Mouse (Mus musculus) kidney, postnatal 0 days (tissue): ENCODE measurements at regions not wholly inside any gene's neighbourhood (a gene's known extent, or its start where the extent isn't known, plus 50 kb on each side); places are given as distances from the start of the nearest gene placed in this dataset.
A peak's percentile ranks its signal among the peaks of the same experiment; 100 is the strongest.

Experiments used
- ATAC-seq: fragments of 200-750 bp; cut with Nextera tagmentation; replicated peaks from 2 replicates; pipeline ENCODE4 v1.8.0; 2017; ENCODE audit warnings: low read depth, moderate number of reproducible peaks, moderate TSS enrichment, moderate library complexity; ENCODE audit not compliant: low FRiP score
- DNase-seq: peaks from one replicate; pipeline ENCODE4 v3.0.0-alpha.2; 2016; ENCODE audit warnings: low spot score
- H3K27ac ChIP-seq: fragments of 300-500 bp; sonication (generic); 2 replicates; pipeline ENCODE4 v1.5.1; 2014; ENCODE audit warnings: mild to moderate bottlenecking
- H3K27me3 ChIP-seq: fragments of 300-500 bp; sonication (generic); 2 replicates; pipeline ENCODE4 v1.6.1; 2014; ENCODE audit warnings: low read length, mixed read lengths; ENCODE audit not compliant: insufficient read depth
- H3K36me3 ChIP-seq: fragments of 300-500 bp; sonication (generic); 2 replicates; pipeline ENCODE4 v1.6.1; 2014; ENCODE audit warnings: low read length, mixed read lengths; ENCODE audit not compliant: insufficient read depth
- H3K4me1 ChIP-seq: fragments of 300-500 bp; sonication (generic); replicated peaks from 2 replicates; pipeline ENCODE4 v1.6.1; 2014; ENCODE audit warnings: antibody characterized with exemption, low read length, mixed read lengths; ENCODE audit not compliant: insufficient read depth
- H3K4me2 ChIP-seq: fragments of 300-500 bp; sonication (generic); 2 replicates; pipeline ENCODE4 v1.6.1; 2014; ENCODE audit warnings: mild to moderate bottlenecking, low read length, moderate library complexity, mixed read lengths
- H3K4me3 ChIP-seq: fragments of 300-500 bp; sonication (generic); replicated peaks from 2 replicates; pipeline ENCODE4 v1.5.1; 2014; ENCODE audit warnings: low read depth, low read length
- H3K9ac ChIP-seq: fragments of 300-500 bp; sonication (generic); 2 replicates; pipeline ENCODE4 v1.6.1; 2014; ENCODE audit warnings: low read depth, low read length
- H3K9me3 ChIP-seq: fragments of 300-500 bp; sonication (generic); replicated peaks from 2 replicates; pipeline ENCODE4 v1.6.1; 2016; ENCODE audit warnings: low read length, inconsistent platforms, mixed read lengths
- CTCF ChIP-seq: IDR thresholded peaks from 2 replicates; pipeline ENCODE4 v1.5.1; 2016; ENCODE audit warnings: antibody characterized with exemption, low read depth, mild to moderate bottlenecking, moderate library complexity
- WGBS: fragments of 180-500 bp; shearing (Covaris S2); extraction: QIAGEN DNeasy Blood & Tissue Kit; methylation state at CpG from one replicate; pipeline ENCODE4 v1.1.7; 2014; 5-methylcytosine and 5-hydroxymethylcytosine counted together

- peaks cover 6% of the 10 kb centered on the region; the same call in 1 of the 2 replicates for H3K4me1 ChIP-seq
- H3K9me3 ChIP-seq = no peaks in the 10 kb centered on the region
- no peak overlapping the region for H3K4me2 ChIP-seq
- H3K27me3 ChIP-seq = peaks cover 52% of the 10 kb centered on the region
- H3K36me3 ChIP-seq = no peaks in the 10 kb centered on the region
- TF ChIP-seq CTCF = peak; percentile 41; the same call in 1 of the 2 replicates
- WGBS = 9% methylated on average over 15 of the region's 15 CpGs
- no peak overlapping the region for H3K9ac ChIP-seq
- H3K27ac ChIP-seq = no peak overlapping the region
- no peak for ATAC-seq
- no peak overlapping the region for H3K4me3 ChIP-seq
- no peak for DNase-seq
Measured at GRCm38 (mm10) chr2:168842261-168842740, 74.6 kb upstream of the Sall4 start.

- H3K4me2 ChIP-seq = no peak overlapping the region
- no peak for TF ChIP-seq CTCF
- H3K27ac ChIP-seq = no peak overlapping the region
- DNase-seq = no peak
- WGBS = 2% methylated on average over 11 of the region's 11 CpGs
- no peak overlapping the region for H3K9ac ChIP-seq
- no peaks in the 10 kb centered on the region for H3K9me3 ChIP-seq
- H3K36me3 ChIP-seq = no peaks in the 10 kb centered on the region
- peaks cover 6% of the 10 kb centered on the region; the same call in 1 of the 2 replicates for H3K4me1 ChIP-seq
- no peak overlapping the region for H3K4me3 ChIP-seq
- ATAC-seq = no peak
- H3K27me3 ChIP-seq = peaks cover 55% of the 10 kb centered on the region
Measured at GRCm38 (mm10) chr2:168841713-168842045, 73.9 kb upstream of the Sall4 start.

- WGBS = 4% methylated on average over 19 of the region's 19 CpGs
- H3K4me2 ChIP-seq = no peak overlapping the region
- no peak for DNase-seq
Measured at GRCm38 (mm10) chr2:168840853-168841712, 73.3 kb upstream of the Sall4 start.

GRCm38 (mm10) chr2:168839811-168840655 is 72.3 kb upstream of the Sall4 start:
- ATAC-seq (no peak), DNase-seq (no peak)
- Histone ChIP-seq H3K4me1 (peaks cover 6% of the 10 kb centered on the region; the same call in 1 of the 2 replicates), H3K27me3 (peaks cover 55% of the 10 kb centered on the region), H3K27ac (no peak overlapping the region), H3K4me3 (0 out of 2 replicates have a peak overlapping the region, but pooled peaks have one; percentile 9), H3K4me2 (peak overlapping the region; percentile 18; the same call in 1 of the 2 replicates), H3K9me3 (no peaks in the 10 kb centered on the region), H3K36me3 (no peaks in the 10 kb centered on the region), H3K9ac (no peak overlapping the region)
- TF ChIP-seq CTCF = no peak
- WGBS = 3% methylated on average over 24 of the region's 24 CpGs

More at GRCm38 (mm10) chr2:168840853-168841712, 73.3 kb upstream of the Sall4 start:
- Histone ChIP-seq H3K27me3 (peaks cover 55% of the 10 kb centered on the region), H3K4me3 (no peak overlapping the region), H3K9ac (no peak overlapping the region), H3K9me3 (no peaks in the 10 kb centered on the region), H3K36me3 (no peaks in the 10 kb centered on the region), H3K4me1 (peaks cover 6% of the 10 kb centered on the region; the same call in 1 of the 2 replicates), H3K27ac (no peak overlapping the region)
- no peak for ATAC-seq
- TF ChIP-seq CTCF = no peak

GRCm38 (mm10) chr2:168839221-168839620 is 71.5 kb upstream of the Sall4 start:
- no peak overlapping the region for H3K27ac ChIP-seq
- peaks cover 55% of the 10 kb centered on the region for H3K27me3 ChIP-seq
- WGBS = 24% methylated on average over 6 of the region's 6 CpGs
- DNase-seq (no peak), ATAC-seq (no peak)
- H3K4me1 ChIP-seq = peaks cover 6% of the 10 kb centered on the region; the same call in 1 of the 2 replicates
- no peak for TF ChIP-seq CTCF
- H3K9me3 ChIP-seq = no peaks in the 10 kb centered on the region
- no peak overlapping the region for H3K4me3 ChIP-seq
- H3K36me3 ChIP-seq = no peaks in the 10 kb centered on the region
- H3K9ac ChIP-seq = no peak overlapping the region
- no peak overlapping the region for H3K4me2 ChIP-seq

- peaks cover 6% of the 10 kb centered on the region; the same call in 1 of the 2 replicates for H3K4me1 ChIP-seq
- ATAC-seq (no peak), DNase-seq (no peak)
- no peaks in the 10 kb centered on the region for H3K9me3 ChIP-seq
- WGBS = 15% methylated on average over 12 of the region's 12 CpGs
- no peak overlapping the region for H3K4me3 ChIP-seq
- H3K4me2 ChIP-seq = no peak overlapping the region
- H3K9ac ChIP-seq = no peak overlapping the region
- peaks cover 55% of the 10 kb centered on the region for H3K27me3 ChIP-seq
- no peaks in the 10 kb centered on the region for H3K36me3 ChIP-seq
- no peak for TF ChIP-seq CTCF
- no peak overlapping the region for H3K27ac ChIP-seq
Measured at GRCm38 (mm10) chr2:168838681-168839080, 70.9 kb upstream of the Sall4 start.
